Mouse (Mus musculus) heart, embryonic 13.5 days (tissue): ENCODE measurements around the gene Mrc2. TPM values are rescaled to one million over a fixed set of nuclear protein-coding genes. Genes with fewer than 3 reads are reported as not detected.
A peak's percentile ranks its signal among the peaks of the same experiment; 100 is the strongest.

Experiments
- ATAC-seq: fragments of 200-750 bp; cut with Nextera tagmentation; 2 replicates; pipeline ENCODE4 v1.8.0; 2017; ENCODE audit warnings: moderate TSS enrichment; ENCODE audit not compliant: insufficient number of reproducible peaks, low FRiP score, low TSS enrichment; ENCODE audit errors: extremely low read depth
- H3K27ac ChIP-seq: fragments of 300-500 bp; sonication (generic); replicated peaks from 2 replicates; pipeline ENCODE4 v1.5.1; 2015; ENCODE audit warnings: moderate library complexity, mild to moderate bottlenecking, inconsistent platforms
- H3K27me3 ChIP-seq: fragments of 300-500 bp; sonication (generic); replicated peaks from 2 replicates; pipeline ENCODE4 v1.6.1; 2015; ENCODE audit warnings: mild to moderate bottlenecking, inconsistent platforms
- H3K36me3 ChIP-seq: fragments of 300-500 bp; sonication (generic); 2 replicates; pipeline ENCODE4 v1.6.1; 2015; ENCODE audit warnings: mild to moderate bottlenecking, inconsistent platforms
- H3K4me1 ChIP-seq: fragments of 300-500 bp; sonication (generic); 2 replicates; pipeline ENCODE4 v1.6.1; 2015; ENCODE audit warnings: inconsistent platforms
- H3K4me2 ChIP-seq: fragments of 300-500 bp; sonication (generic); 2 replicates; pipeline ENCODE4 v1.6.1; 2015; ENCODE audit warnings: inconsistent platforms, mild to moderate bottlenecking, moderate library complexity
- H3K4me3 ChIP-seq: fragments of 300-500 bp; sonication (generic); 2 replicates; pipeline ENCODE4 v1.5.1; 2015; ENCODE audit warnings: moderate library complexity, mild to moderate bottlenecking, inconsistent platforms
- H3K9ac ChIP-seq: fragments of 300-500 bp; sonication (generic); 2 replicates; pipeline ENCODE4 v1.6.1; 2015; ENCODE audit warnings: inconsistent platforms, mild to moderate bottlenecking, moderate library complexity
- H3K9me3 ChIP-seq: fragments of 300-500 bp; sonication (generic); 2 replicates; pipeline ENCODE4 v1.6.1; 2016; ENCODE audit warnings: inconsistent platforms
- WGBS: fragments of 180-500 bp; shearing (Covaris S2); methylation state at CpG from one replicate; pipeline ENCODE4 v1.1.7; 2015; ENCODE audit warnings: mixed read lengths; 5-methylcytosine and 5-hydroxymethylcytosine counted together
- polyA plus RNA-seq: library from polyadenylated mRNA; unstranded; fragments of >200 nt; fragmentation: Nextera tagmentation; extraction: Ambion mirVana; gene quantifications from 2 replicates; pipeline ENCODE4 v1.2.1, GENCODE M21; 2015

Mrc2 gene
- polyA plus RNA-seq, 1 experiment from 2014 or later: 9.8 TPM

DNA sequence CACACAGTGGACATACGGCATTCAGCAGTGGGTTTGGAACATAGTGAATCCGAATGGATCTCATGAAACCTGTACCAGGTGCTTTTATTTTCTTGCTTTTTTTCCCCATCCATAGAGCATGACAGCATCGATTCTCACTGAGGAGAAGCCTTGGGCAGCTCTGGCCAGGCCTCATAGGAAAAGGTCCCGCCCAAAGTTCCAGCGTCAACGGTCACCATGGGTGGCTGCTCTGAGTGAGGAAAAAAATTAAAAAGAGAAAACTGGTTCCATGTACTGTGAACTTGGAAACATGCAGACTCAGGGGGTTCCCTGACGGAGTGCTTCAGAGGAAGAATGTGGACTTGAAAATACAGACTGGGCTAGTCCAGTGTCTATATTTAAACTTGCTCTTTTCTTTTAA lies 11.2 kb upstream of the Mrc2 start:
- WGBS: 84% methylated on average over 7 of the region's 7 CpGs
- Histone ChIP-seq H3K27ac (peak overlapping the region; percentile 77; the same call in 1 of the 2 replicates), H3K36me3 (peaks cover 91% of the 10 kb centered on the region)

DNA sequence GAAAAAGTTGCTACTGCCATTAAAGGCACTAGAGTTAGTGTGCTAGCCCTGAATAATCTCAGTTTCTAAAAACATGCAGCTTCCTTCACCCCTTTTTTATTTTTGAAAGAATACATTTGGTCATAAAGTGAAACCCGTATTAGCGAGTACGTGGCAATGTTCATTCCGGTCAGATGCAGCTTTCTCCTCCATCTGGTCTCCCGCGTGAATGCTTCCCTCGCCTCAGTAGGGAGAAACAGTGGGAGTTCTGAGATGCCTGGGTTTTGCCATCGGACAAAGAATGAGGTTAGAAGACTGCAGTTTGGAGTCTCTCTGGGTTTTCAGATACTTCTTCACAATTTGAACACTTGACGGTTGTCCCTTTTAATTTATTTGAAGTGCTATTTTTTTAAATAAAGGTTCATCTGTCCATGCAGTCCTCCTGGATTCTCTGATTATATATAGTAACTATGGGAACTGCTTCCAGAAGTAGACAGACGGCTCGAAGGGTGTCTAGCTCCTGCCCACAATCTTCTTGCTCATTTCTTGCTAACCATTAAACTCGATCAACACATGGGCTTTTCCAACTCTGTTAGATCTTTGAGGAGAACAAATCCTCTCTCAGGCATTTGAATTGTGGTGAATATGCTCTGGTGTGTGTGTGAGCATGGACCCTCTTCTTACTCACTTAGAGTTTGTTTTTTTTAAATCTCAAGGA lies 10.5 kb upstream of the Mrc2 start:
- no peaks in the 10 kb centered on the region for H3K27me3 ChIP-seq
- no peak for ATAC-seq
- no peak overlapping the region for H3K9ac ChIP-seq
- H3K4me2 ChIP-seq: no peak overlapping the region
- H3K4me1 ChIP-seq: peaks cover 47% of the 10 kb centered on the region
- WGBS: 72% methylated on average over 12 of the region's 12 CpGs
- peak overlapping the region; percentile 77 for H3K27ac ChIP-seq
- H3K36me3 ChIP-seq: peaks cover 91% of the 10 kb centered on the region
- no peak overlapping the region for H3K4me3 ChIP-seq
- H3K9me3 ChIP-seq: no peaks in the 10 kb centered on the region

More for the DNA sequence above, 11.2 kb upstream of the Mrc2 start:
- ATAC-seq: no peak
- Histone ChIP-seq H3K4me2 (no peak overlapping the region), H3K4me1 (peaks cover 46% of the 10 kb centered on the region), H3K9me3 (no peaks in the 10 kb centered on the region), H3K4me3 (no peak overlapping the region), H3K9ac (no peak overlapping the region), H3K27me3 (no peaks in the 10 kb centered on the region)

DNA sequence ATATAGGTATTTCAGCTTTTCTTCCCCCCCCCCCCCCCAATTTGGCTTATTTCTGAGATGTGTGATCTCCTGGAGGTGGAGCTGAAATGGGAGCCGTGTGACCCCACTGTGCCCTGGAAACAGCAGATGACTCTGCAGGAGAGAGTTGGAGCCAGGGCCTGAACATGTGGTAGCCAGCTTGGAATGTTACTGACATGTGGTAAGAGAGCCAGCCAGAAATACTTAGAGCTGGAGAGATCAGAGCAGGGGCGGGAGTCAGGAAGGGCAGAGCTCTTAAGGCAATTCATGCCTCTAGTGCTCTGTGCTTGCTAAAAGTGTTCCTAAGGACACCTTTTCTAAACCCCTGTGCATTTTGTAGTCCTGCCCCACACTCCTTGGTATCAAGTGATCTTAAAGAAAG lies 10.0 kb upstream of the Mrc2 start:
- Histone ChIP-seq H3K4me1 (peaks cover 47% of the 10 kb centered on the region), H3K4me2 (0 out of 2 replicates have a peak overlapping the region, but pooled peaks have one; percentile 0), H3K27me3 (no peaks in the 10 kb centered on the region), H3K36me3 (peaks cover 91% of the 10 kb centered on the region), H3K9me3 (no peaks in the 10 kb centered on the region), H3K9ac (no peak overlapping the region), H3K4me3 (no peak overlapping the region), H3K27ac (peak overlapping the region; percentile 77)
- no peak for ATAC-seq
- WGBS: 20% methylated on average over 2 of the region's 2 CpGs

DNA sequence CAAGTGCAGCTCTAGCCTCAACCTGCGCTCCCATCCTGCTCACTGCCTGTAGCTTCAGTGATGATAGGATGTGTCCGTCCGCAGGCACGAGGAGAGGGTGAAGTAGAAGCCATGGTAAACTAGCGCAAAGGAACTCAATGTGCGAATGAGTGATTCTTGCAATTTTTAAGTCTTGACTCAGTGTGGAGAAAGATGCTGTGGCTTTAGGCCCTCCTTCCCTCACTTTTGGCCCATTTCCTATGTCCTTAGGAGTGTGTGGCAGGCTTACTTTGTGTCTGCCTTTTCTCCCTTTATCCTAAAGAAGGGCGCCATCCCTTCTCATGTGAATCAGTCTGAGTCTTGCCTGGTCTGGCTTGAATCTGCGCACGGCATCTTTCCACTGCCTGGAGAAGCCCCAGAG lies 9.4 kb upstream of the Mrc2 start:
- no peaks in the 10 kb centered on the region for H3K9me3 ChIP-seq
- 80% methylated on average over 9 of the region's 9 CpGs for WGBS
- H3K27me3 ChIP-seq: no peaks in the 10 kb centered on the region
- ATAC-seq: no peak
- peaks cover 47% of the 10 kb centered on the region for H3K4me1 ChIP-seq
- H3K36me3 ChIP-seq: peaks cover 91% of the 10 kb centered on the region
- H3K4me3 ChIP-seq: no peak overlapping the region
- no peak overlapping the region for H3K9ac ChIP-seq
- 0 out of 2 replicates have a peak overlapping the region, but pooled peaks have one; percentile 0 for H3K4me2 ChIP-seq
- peak overlapping the region; percentile 77 for H3K27ac ChIP-seq

DNA sequence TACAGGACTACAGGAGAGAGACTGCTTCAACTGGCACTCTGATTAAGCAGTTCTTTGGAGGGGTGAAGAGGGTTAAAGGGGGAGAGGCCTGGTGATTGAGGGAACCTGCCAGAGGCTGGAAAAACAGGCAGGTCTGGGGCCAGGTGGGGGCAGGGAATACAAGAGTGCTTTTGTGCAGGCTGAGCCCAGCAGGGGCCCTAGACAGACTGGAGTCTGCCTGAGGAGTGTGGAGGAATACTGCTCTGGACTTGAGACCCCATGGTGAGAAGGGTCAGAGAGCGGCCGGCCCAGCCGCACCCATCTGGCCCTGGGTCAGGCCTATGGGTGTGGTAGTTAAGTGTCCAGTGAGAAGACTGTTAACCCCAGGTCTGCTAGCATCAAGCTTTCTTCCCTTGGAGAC lies 6.7 kb upstream of the Mrc2 start:
- Histone ChIP-seq H3K4me3 (no peak overlapping the region), H3K4me1 (peaks cover 62% of the 10 kb centered on the region), H3K4me2 (no peak overlapping the region), H3K27me3 (no peaks in the 10 kb centered on the region), H3K27ac (peak overlapping the region; percentile 65), H3K9me3 (no peaks in the 10 kb centered on the region), H3K9ac (0 out of 2 replicates have a peak overlapping the region, but pooled peaks have one; percentile 37), H3K36me3 (peaks cover 78% of the 10 kb centered on the region)
- WGBS: 48% methylated on average over 3 of the region's 3 CpGs
- ATAC-seq: no peak

DNA sequence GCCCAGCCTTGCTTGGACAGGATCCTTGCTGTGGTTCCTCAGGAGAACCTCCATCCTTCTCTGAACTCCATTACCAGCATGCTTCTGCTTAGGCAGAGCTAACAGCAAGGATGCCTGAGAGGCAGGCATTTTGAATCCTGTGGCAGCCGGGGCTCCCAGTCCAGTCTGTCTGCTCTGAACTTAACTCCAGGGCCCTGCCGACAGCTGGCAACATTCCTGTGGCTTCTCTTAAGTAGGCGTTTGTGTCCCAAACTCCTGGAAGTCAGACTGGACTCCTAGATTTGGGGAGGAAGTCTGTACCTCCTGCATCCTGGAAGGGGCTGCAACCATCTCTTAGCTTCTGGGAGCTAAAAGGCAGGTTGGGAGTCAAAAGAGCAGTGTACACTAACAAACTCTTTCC lies 3.0 kb upstream of the Mrc2 start:
- no peak overlapping the region for H3K4me3 ChIP-seq
- no peaks in the 10 kb centered on the region for H3K9me3 ChIP-seq
- peaks cover 13% of the 10 kb centered on the region; the same call in 1 of the 2 replicates for H3K27me3 ChIP-seq
- no peak overlapping the region for H3K27ac ChIP-seq
- no peak for ATAC-seq
- H3K4me1 ChIP-seq: peaks cover 66% of the 10 kb centered on the region
- no peak overlapping the region for H3K4me2 ChIP-seq
- H3K36me3 ChIP-seq: peaks cover 45% of the 10 kb centered on the region
- H3K9ac ChIP-seq: no peak overlapping the region
- WGBS: 23% methylated on average over 3 of the region's 3 CpGs

DNA sequence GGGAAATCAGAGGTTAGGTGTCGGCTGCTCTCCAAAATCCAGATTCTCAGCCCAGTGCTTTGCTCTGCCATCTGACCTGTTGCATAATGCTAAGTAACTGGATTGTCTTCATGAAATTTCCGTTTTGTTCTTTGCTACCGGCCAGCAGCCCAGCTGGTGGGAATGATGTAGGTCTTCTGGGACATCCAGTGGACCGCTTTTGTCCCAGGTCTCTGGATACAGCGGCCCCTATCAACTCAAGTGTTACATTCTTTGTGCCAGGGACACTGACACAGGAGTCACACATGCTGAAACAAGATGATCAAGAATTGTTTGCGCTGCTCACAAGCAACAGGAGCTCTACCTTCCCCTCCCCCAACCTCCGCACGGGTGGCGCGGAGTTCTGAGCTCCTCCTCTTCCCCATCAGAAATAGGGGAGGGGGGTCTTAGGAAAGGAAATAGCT lies 741 bp upstream of the Mrc2 start:
- Histone ChIP-seq H3K27ac (peak overlapping the region; percentile 89), H3K27me3 (peaks cover 13% of the 10 kb centered on the region; the same call in 1 of the 2 replicates), H3K4me3 (peak overlapping the region; percentile 72), H3K4me2 (peak overlapping the region; percentile 95), H3K9ac (peak overlapping the region; percentile 87), H3K36me3 (peaks cover 29% of the 10 kb centered on the region), H3K4me1 (peaks cover 52% of the 10 kb centered on the region), H3K9me3 (no peaks in the 10 kb centered on the region)
- ATAC-seq: no peak
- 9% methylated on average over 10 of the region's 10 CpGs for WGBS

DNA sequence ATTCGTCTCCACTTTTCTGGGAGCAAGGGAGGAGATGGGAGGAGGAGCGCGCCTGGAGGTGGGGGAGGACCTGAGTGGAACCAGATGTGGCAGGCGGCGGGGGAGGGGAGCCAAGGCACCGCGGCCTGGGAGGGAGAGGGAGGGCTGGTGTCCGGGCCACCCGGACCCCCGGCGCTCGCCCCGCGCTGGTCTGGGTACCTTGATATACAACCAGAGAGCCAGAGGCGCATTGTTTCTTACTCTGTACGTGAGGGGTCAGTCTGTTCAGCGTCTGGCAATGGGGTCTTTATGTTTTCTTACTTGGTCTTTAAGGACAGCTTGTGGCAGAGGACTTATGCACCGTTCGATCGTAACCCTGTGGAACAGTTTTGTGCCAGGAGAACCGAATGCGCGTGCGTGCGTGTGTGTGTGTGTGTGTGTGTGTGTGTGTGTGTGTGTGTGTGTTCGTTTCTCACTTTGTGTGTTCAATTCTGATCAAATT lies 698 bp downstream of the Mrc2 start:
- WGBS: 5% methylated on average over 26 of the region's 26 CpGs
- H3K27ac ChIP-seq: peak overlapping the region; percentile 89
- H3K4me1 ChIP-seq: peaks cover 52% of the 10 kb centered on the region
- peaks cover 13% of the 10 kb centered on the region; the same call in 1 of the 2 replicates for H3K27me3 ChIP-seq
- peak overlapping the region; percentile 95 for H3K4me2 ChIP-seq
- no peaks in the 10 kb centered on the region for H3K9me3 ChIP-seq
- no peak for ATAC-seq
- peak overlapping the region; percentile 87 for H3K9ac ChIP-seq
- peaks cover 16% of the 10 kb centered on the region for H3K36me3 ChIP-seq
- peak overlapping the region; percentile 72 for H3K4me3 ChIP-seq

DNA sequence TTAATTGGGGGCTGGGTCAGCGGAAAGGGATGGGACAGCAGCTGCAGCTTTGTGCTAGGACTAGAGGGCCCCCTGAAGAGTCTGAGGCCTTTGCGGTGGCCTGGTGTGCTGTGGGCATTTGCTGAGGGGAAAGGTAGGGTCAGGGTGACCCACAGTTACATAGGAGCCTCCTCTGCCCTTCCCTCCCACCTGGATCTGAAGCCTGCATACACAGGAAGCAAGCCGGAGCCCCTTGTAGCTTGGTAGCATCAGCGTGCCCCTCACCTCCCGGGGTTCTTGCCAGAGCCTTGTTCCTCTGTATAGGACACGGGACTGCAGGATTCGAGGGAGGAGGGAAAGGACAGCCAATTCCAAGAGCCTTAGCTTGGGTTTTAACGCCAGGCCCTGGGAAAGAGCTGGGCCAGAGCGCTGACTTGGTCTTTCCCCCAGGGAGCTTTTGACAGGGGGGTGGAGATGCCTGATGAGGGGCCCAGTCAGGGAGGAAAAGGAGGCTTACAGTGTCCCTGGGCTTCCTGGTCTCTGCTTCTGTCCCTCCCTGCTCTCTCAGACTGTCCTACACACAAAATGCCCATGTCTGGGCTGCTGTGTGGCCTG lies 1.6 kb downstream of the Mrc2 start:
- H3K36me3 ChIP-seq: peaks cover 11% of the 10 kb centered on the region; the same call in 1 of the 2 replicates
- H3K4me3 ChIP-seq: peak overlapping the region; percentile 72
- peak overlapping the region; percentile 95 for H3K4me2 ChIP-seq
- ATAC-seq: no peak
- WGBS: 16% methylated on average over 9 of the region's 9 CpGs
- peak overlapping the region; percentile 89 for H3K27ac ChIP-seq
- peaks cover 13% of the 10 kb centered on the region; the same call in 1 of the 2 replicates for H3K27me3 ChIP-seq
- peaks cover 51% of the 10 kb centered on the region for H3K4me1 ChIP-seq
- H3K9ac ChIP-seq: peak overlapping the region; percentile 87
- H3K9me3 ChIP-seq: no peaks in the 10 kb centered on the region

DNA sequence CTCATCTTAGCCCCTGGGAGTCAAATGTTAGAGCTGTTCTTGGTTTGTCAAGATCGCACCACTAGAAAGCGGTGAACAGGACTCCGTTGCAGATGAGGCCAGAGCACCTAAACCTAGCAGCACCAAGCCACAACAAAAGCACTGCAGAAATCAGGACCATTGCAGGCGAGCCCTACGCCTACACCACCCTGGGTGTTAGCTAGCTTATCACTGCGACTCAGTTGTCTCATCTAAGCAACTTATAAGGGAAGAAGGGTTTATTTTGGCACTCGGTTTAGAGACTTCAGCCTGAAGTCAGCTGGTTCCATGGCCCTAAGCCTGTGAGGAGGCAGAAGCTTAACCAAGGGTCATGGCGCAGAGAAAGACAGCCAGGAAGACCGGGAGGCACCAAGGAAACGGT lies 3.6 kb downstream of the Mrc2 start:
- H3K27me3 ChIP-seq: peaks cover 13% of the 10 kb centered on the region; the same call in 1 of the 2 replicates
- no peaks in the 10 kb centered on the region for H3K9me3 ChIP-seq
- no peak overlapping the region for H3K4me3 ChIP-seq
- H3K27ac ChIP-seq: no peak overlapping the region
- no peak overlapping the region for H3K4me2 ChIP-seq
- 72% methylated on average over 10 of the region's 10 CpGs for WGBS
- H3K9ac ChIP-seq: no peak overlapping the region
- ATAC-seq: no peak
- H3K36me3 ChIP-seq: peaks cover 13% of the 10 kb centered on the region; the same call in 1 of the 2 replicates
- H3K4me1 ChIP-seq: peaks cover 33% of the 10 kb centered on the region

DNA sequence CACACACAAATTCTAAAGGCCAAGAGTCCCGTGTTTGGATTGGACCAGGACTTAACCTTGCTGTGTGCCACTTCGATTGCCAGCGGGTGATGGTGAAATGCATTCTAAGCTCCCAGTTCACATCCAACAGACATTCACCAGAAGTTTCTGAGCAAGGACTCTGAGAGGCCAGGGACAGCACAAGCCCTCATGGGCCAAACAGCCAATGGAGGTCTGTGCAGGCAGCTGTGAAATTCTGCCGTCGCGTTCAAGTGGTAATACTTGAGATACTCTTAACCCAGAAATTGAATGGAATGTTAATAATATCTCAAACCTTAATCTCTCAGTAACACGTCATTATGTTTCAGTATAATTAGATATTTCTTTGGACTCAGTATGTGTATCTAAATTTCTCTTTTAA lies 17.8 kb downstream of the Mrc2 start:
- no peak overlapping the region for H3K4me3 ChIP-seq
- peaks cover 65% of the 10 kb centered on the region for H3K4me1 ChIP-seq
- H3K27ac ChIP-seq: peak overlapping the region; percentile 36; the same call in 1 of the 2 replicates
- H3K4me2 ChIP-seq: no peak overlapping the region
- no peak overlapping the region for H3K9ac ChIP-seq
- no peaks in the 10 kb centered on the region for H3K9me3 ChIP-seq
- ATAC-seq: no peak
- 54% methylated on average over 7 of the region's 7 CpGs for WGBS
- peaks cover 16% of the 10 kb centered on the region for H3K36me3 ChIP-seq
- no peaks in the 10 kb centered on the region for H3K27me3 ChIP-seq
